Mouse (Mus musculus) kidney, embryonic 15.5 days (tissue): Measurements from ENCODE around the gene Hoxd4. TPM values are rescaled to one million over a fixed set of nuclear protein-coding genes. Genes with fewer than 3 reads are reported as not detected.
A peak's percentile ranks its signal among the peaks of the same experiment; 100 is the strongest.

Experiments
- ATAC-seq: fragments of 200-750 bp; cut with Nextera tagmentation; replicated peaks from 2 replicates; pipeline ENCODE4 v1.8.0; 2017; ENCODE audit warnings: moderate TSS enrichment; ENCODE audit not compliant: low FRiP score
- H3K27ac ChIP-seq: fragments of 300-500 bp; sonication (generic); 2 replicates; pipeline ENCODE4 v1.5.1; 2015; ENCODE audit warnings: mild to moderate bottlenecking, inconsistent platforms
- H3K27me3 ChIP-seq: fragments of 300-500 bp; sonication (generic); 2 replicates; pipeline ENCODE4 v1.6.1; 2015; ENCODE audit warnings: inconsistent platforms
- H3K36me3 ChIP-seq: fragments of 300-500 bp; sonication (generic); 2 replicates; pipeline ENCODE4 v1.6.1; 2015; ENCODE audit warnings: inconsistent platforms
- H3K4me1 ChIP-seq: fragments of 300-500 bp; sonication (generic); 2 replicates; pipeline ENCODE4 v1.6.1; 2015; ENCODE audit warnings: inconsistent platforms
- H3K4me2 ChIP-seq: fragments of 300-500 bp; sonication (generic); 2 replicates; pipeline ENCODE4 v1.6.1; 2015; ENCODE audit warnings: moderate library complexity, mild to moderate bottlenecking, inconsistent platforms
- H3K4me3 ChIP-seq: fragments of 300-500 bp; sonication (generic); replicated peaks from 2 replicates; pipeline ENCODE4 v1.5.1; 2015; ENCODE audit warnings: mild to moderate bottlenecking, inconsistent platforms
- H3K9ac ChIP-seq: fragments of 300-500 bp; sonication (generic); 2 replicates; pipeline ENCODE4 v1.6.1; 2015; ENCODE audit warnings: mild to moderate bottlenecking, inconsistent platforms
- H3K9me3 ChIP-seq: fragments of 300-500 bp; sonication (generic); replicated peaks from 2 replicates; pipeline ENCODE4 v1.6.1; 2016; ENCODE audit warnings: inconsistent platforms
- WGBS: fragments of 180-500 bp; shearing (Covaris S2); methylation state at CpG from one replicate; pipeline ENCODE4 v1.1.7; 2015; ENCODE audit warnings: mixed read lengths; 5-methylcytosine and 5-hydroxymethylcytosine counted together
- polyA plus RNA-seq: library from polyadenylated mRNA; unstranded; fragments of >200 nt; fragmentation: Nextera tagmentation; extraction: Ambion mirVana; gene quantifications from 2 replicates; pipeline ENCODE4 v1.2.1, GENCODE M21; 2015

The Hoxd4 gene
- polyA plus RNA-seq, 1 experiment from 2014 or later, result 5.6 TPM

- H3K27me3 ChIP-seq, result peaks cover 29% of the 10 kb centered on the region
- 9% methylated on average over 20 of the region's 20 CpGs for WGBS
- H3K27ac ChIP-seq, result peak overlapping the region; percentile 96
- peak overlapping the region; percentile 45 for H3K4me3 ChIP-seq
- H3K36me3 ChIP-seq, result no peaks in the 10 kb centered on the region
- H3K9ac ChIP-seq, result peak overlapping the region; percentile 33
- H3K4me2 ChIP-seq, result peak overlapping the region; percentile 77
- no peak for ATAC-seq
- no peaks in the 10 kb centered on the region for H3K9me3 ChIP-seq
- H3K4me1 ChIP-seq, result peaks cover 81% of the 10 kb centered on the region
Measured at GRCm38 (mm10) chr2:74738623-74739475, 27.1 kb downstream of the Hoxd4 start.

DNA sequence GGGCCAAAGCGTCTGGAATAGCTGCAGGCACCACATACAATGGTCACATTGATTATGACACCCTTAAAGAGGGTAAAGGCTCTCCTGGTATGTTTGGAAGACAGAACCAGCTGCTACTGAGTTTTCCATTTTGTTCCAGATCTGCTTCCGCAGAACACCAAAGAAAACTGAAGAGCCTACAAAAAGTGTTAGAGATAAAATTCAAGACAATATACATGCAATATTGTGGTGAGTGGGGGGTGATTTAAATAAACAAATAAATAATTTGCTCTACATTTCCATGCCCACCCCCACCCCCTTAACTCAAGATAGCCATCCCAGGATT, 27.7 kb downstream of the Hoxd4 start:
- H3K4me2 ChIP-seq, result peak overlapping the region; percentile 77
- H3K9ac ChIP-seq, result peak overlapping the region; percentile 33; the same call in 1 of the 2 replicates
- ATAC-seq, result no peak
- H3K4me3 ChIP-seq, result peak overlapping the region; percentile 45
- peaks cover 34% of the 10 kb centered on the region for H3K27me3 ChIP-seq
- WGBS, result 36% methylated on average over 2 of the region's 2 CpGs
- H3K27ac ChIP-seq, result peak overlapping the region; percentile 96
- peaks cover 77% of the 10 kb centered on the region for H3K4me1 ChIP-seq
- no peaks in the 10 kb centered on the region for H3K36me3 ChIP-seq
- H3K9me3 ChIP-seq, result no peaks in the 10 kb centered on the region

DNA sequence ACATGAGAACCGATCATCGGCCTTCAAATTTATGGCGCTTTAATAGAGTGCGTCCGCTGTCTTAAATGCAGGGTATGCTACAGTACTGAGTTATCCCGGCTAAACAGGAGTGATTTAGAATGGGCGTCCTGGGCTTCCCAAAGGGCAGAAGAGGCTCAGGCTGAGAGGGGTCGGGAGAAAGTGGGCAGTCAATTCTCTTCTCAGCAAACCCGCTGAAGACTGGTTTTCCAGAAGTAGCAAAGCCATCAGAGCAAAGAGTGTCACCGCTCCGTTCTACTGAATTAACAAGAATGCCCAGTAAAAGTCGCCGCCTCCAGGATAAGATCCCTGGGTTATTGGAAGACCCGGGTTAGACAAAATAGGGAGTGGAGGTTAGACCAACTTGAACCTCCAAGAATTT, 28.1 kb downstream of the Hoxd4 start:
- peak overlapping the region; percentile 53 for H3K9ac ChIP-seq
- ATAC-seq, result no peak
- peak overlapping the region; percentile 45 for H3K4me3 ChIP-seq
- peaks cover 73% of the 10 kb centered on the region for H3K4me1 ChIP-seq
- 6% methylated on average over 14 of the region's 14 CpGs for WGBS
- H3K27me3 ChIP-seq, result peaks cover 34% of the 10 kb centered on the region
- H3K36me3 ChIP-seq, result no peaks in the 10 kb centered on the region
- no peaks in the 10 kb centered on the region for H3K9me3 ChIP-seq
- peak overlapping the region; percentile 77 for H3K4me2 ChIP-seq
- peak overlapping the region; percentile 96 for H3K27ac ChIP-seq

DNA sequence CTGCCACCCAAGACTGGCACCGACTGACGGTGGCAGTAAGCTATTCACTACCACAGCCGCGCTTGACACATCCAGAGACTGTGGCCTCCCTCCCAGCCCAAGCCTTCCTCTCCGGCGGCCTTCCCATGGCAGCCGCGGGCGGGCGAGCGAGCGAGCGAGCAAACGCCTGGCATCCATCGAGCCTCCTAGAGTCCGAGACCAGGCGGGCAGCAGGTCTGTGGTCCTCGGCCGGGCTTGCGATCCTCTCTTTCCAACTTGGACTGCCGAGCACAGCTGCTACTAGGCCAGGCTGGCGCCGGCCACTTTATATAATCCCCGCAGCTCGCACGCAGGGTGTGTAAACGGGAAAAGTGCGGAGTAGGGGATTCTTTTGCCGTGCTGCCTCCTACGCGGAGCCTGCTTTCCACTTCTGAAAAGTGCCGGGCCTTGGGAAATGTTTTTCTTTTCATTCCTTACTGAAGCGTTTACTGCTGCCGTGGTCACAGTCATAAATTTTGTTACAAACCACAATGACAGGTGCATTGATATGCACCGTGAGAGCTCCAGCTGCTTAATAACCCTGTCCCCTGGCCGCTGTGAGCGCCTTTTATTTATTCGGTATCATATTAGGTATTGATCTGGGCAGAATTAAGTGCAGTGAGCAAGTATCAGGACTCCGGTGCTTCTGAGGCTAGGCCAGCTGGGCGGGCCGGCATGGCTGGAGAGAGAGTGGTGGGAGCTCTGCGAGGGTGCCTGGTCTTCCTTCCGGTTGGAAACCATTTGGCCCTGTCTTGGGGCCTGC, 28.8 kb downstream of the Hoxd4 start:
- Histone ChIP-seq H3K4me3 (peak overlapping the region; percentile 45), H3K36me3 (no peaks in the 10 kb centered on the region), H3K27ac (peak overlapping the region; percentile 96), H3K4me2 (peak overlapping the region; percentile 77), H3K9me3 (no peaks in the 10 kb centered on the region), H3K9ac (peak overlapping the region; percentile 53), H3K27me3 (peaks cover 36% of the 10 kb centered on the region), H3K4me1 (peaks cover 71% of the 10 kb centered on the region)
- WGBS, result 2% methylated on average over 43 of the region's 43 CpGs
- ATAC-seq, result peak; percentile 59

DNA sequence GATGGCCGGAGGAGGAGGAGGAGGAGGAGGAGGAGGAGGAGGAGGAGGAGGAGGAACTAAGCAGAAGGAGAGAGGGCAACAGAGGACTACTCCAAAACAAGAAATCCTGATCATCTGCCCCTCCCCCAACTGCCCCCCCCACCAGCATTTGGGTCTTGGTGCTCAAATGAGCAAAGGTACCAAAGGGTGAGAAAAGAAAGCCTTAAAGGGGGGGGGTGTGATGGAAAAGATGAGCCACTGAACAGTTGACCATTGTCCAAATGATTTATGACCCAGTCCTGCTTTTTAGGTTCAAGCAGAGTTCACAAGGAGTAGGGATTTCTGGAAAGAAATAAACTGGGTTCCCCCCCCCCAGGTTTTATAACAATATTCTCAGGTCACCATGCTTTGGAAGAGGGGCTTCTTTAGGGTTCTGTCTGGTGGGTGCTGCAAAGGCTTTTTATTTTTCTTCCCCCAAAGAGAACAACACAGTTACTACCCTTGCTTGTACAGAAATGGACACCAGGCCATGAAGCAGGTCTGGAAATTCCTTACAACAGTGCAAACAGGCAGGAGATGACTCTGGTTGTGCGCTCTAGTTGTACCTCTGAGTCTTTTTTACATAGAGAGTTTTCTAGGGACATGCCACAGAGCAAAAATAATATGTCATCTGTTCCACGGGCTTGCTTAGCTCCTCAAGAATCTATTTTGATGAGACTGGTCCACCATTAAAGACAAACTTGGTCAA, 29.7 kb downstream of the Hoxd4 start:
- Histone ChIP-seq H3K36me3 (no peaks in the 10 kb centered on the region), H3K4me3 (no peak overlapping the region), H3K9me3 (no peaks in the 10 kb centered on the region), H3K4me1 (peaks cover 71% of the 10 kb centered on the region), H3K4me2 (no peak overlapping the region), H3K9ac (no peak overlapping the region), H3K27ac (peak overlapping the region; percentile 75), H3K27me3 (peaks cover 40% of the 10 kb centered on the region)
- 38% methylated on average over 2 of the region's 3 CpGs for WGBS
- 0 out of 2 replicates have a peak, but pooled peaks have one; percentile 11 for ATAC-seq

DNA sequence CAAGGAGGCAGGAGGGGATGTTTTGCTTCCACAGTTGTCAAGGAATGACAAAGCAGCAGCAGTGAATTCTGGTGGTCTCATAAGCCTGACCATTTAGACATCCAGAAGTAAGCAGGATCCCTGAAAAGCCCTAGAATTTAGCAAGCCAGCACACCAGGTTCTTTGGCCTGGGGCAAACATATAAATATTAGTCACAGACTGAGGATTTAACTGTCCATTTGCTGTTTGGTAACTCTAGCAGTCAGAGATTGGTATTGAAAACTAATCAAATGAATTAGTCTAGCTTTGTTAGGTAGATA, 30.2 kb downstream of the Hoxd4 start:
- peaks cover 41% of the 10 kb centered on the region for H3K27me3 ChIP-seq
- H3K4me2 ChIP-seq, result no peak overlapping the region
- H3K4me1 ChIP-seq, result peaks cover 71% of the 10 kb centered on the region
- no peaks in the 10 kb centered on the region for H3K36me3 ChIP-seq
- H3K9ac ChIP-seq, result no peak overlapping the region
- peak overlapping the region; percentile 75 for H3K27ac ChIP-seq
- ATAC-seq, result no peak
- no peak overlapping the region for H3K4me3 ChIP-seq
- no peaks in the 10 kb centered on the region for H3K9me3 ChIP-seq

DNA sequence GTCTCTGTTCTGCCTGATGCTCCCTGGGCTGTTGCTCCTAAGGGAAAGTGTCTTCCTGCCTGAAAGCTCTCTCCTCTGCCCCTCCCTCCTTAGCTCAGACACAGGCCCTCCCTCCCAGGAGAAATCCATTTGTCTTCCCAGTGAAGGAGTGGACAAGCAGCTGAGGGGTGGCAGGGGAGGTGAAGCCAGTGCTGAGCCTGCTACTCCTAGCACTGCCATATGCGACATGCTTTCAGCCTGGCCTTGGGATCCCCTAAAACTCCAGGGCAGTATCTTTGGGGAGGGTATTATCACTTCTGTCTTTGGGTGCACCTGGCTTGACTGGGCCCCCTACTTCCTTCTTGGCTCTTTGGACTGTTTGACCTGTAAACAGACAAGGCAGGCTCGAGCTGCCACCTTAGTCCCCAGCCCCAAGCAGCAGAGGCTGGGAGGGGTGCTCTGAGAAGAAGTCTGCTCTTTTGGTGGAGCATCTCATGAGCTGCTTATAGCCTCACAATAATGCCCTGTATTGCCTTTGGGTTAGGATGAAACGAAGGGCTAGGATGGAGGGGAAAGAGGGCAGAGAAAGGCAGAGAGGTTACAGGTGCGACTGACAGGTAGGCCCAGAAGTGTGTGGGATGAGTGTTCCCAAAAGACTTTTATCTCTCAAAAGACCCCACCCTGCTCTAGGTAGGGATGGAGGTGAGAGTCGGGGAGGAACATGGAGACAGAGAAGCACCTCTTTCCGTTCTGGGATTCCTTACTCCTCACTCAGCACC, 34.0 kb downstream of the Hoxd4 start:
- H3K4me2 ChIP-seq, result peak overlapping the region; percentile 73
- H3K27ac ChIP-seq, result peak overlapping the region; percentile 61; the same call in 1 of the 2 replicates
- no peaks in the 10 kb centered on the region for H3K36me3 ChIP-seq
- peaks cover 68% of the 10 kb centered on the region for H3K4me1 ChIP-seq
- H3K4me3 ChIP-seq, result peak overlapping the region; percentile 32
- no peak for ATAC-seq
- peaks cover 31% of the 10 kb centered on the region for H3K27me3 ChIP-seq
- H3K9ac ChIP-seq, result no peak overlapping the region; the same call in 1 of the 2 replicates
- no peaks in the 10 kb centered on the region for H3K9me3 ChIP-seq
- 27% methylated on average over 6 of the region's 6 CpGs for WGBS

DNA sequence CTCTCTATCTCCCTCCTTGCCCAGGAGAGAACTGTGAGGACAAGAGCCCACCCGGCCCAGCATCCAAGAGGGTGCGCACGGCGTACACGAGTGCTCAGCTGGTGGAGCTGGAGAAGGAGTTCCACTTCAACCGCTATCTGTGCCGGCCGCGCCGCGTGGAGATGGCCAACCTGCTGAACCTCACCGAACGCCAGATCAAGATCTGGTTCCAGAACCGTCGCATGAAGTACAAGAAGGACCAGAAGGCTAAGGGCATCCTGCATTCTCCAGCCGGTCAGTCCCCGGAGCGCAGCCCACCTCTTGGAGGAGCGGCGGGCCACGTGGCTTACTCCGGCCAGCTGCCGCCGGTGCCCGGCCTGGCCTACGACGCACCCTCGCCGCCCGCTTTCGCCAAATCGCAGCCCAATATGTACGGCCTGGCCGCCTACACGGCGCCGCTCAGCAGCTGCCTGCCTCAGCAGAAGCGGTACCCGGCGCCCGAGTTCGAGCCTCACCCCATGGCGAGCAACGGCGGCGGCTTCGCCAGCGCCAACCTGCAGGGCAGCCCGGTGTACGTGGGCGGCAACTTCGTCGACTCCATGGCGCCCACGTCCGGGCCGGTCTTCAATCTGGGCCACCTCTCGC, 34.7 kb downstream of the Hoxd4 start:
- WGBS, result 8% methylated on average over 58 of the region's 58 CpGs
- Histone ChIP-seq H3K9ac (peak overlapping the region; percentile 44), H3K4me3 (peak overlapping the region; percentile 32), H3K4me2 (peak overlapping the region; percentile 73), H3K36me3 (no peaks in the 10 kb centered on the region), H3K27ac (peak overlapping the region; percentile 61), H3K27me3 (peaks cover 38% of the 10 kb centered on the region), H3K4me1 (peaks cover 62% of the 10 kb centered on the region), H3K9me3 (no peaks in the 10 kb centered on the region)
- no peak; the same call in 1 of the 2 replicates for ATAC-seq

GRCm38 (mm10) chr2:74747006-74747405, 35.3 kb downstream of the Hoxd4 start:
- WGBS, result 19% methylated on average over 24 of the region's 24 CpGs
- peak overlapping the region; percentile 61 for H3K27ac ChIP-seq
- H3K9me3 ChIP-seq, result no peaks in the 10 kb centered on the region
- peak; percentile 40; the same call in 1 of the 2 replicates for ATAC-seq
- H3K4me3 ChIP-seq, result peak overlapping the region; percentile 32
- peak overlapping the region; percentile 44 for H3K9ac ChIP-seq
- H3K4me2 ChIP-seq, result peak overlapping the region; percentile 73
- H3K27me3 ChIP-seq, result peaks cover 43% of the 10 kb centered on the region
- H3K4me1 ChIP-seq, result peaks cover 57% of the 10 kb centered on the region
- H3K36me3 ChIP-seq, result no peaks in the 10 kb centered on the region

GRCm38 (mm10) chr2:74747661-74748141, 36.0 kb downstream of the Hoxd4 start:
- ATAC-seq, result no peak
- H3K9me3 ChIP-seq, result no peaks in the 10 kb centered on the region
- H3K27ac ChIP-seq, result peak overlapping the region; percentile 61
- H3K27me3 ChIP-seq, result peaks cover 46% of the 10 kb centered on the region
- H3K9ac ChIP-seq, result peak overlapping the region; percentile 44; the same call in 1 of the 2 replicates
- peak overlapping the region; percentile 73 for H3K4me2 ChIP-seq
- peaks cover 64% of the 10 kb centered on the region for H3K4me1 ChIP-seq
- WGBS, result 47% methylated on average over 11 of the region's 11 CpGs
- H3K4me3 ChIP-seq, result peak overlapping the region; percentile 32
- H3K36me3 ChIP-seq, result no peaks in the 10 kb centered on the region
